Mouse (Mus musculus): ENCODE data around the gene Espnl.

DNA sequence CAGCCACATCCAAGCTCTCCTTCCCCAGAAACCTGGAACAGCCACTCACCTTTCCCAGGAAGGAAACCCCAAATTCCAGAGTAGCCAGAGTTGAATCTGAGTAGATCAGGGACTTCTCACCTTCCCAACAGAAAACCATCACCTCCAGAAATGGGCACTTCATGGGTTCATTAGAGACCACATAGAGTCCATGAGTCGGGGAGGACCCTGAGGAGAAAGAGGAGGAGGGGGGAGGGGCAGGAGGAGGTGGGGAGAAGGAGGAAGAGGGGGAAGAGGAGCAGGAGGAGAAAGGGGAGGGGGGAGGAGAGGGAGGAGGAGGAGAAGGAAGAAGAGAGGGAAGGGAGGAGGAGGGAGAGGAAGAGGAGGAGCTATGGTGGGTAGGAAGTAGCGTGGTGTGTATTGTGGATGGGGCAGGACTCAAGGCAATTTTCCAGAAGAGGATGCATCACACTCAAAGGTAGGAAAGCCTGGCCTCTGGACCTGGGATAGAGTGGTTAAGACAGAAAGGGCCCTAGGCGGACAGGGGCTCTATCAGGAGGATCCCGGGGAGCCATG, 3.7 kb downstream of the Espnl start:
- TF ChIP-seq ZMIZ1 (IDR thresholded peaks at IDR 0.05; ENCODE audit: low read depth, low read length) (no peak), CTCF (conservative IDR thresholded peaks at IDR 0.05 in 1 of 2, IDR thresholded peaks at IDR 0.05 in 1 of 2; ENCODE audit: low read depth in 2 of 2, low read length in 2 of 2) (no peak), BHLHE40 (IDR thresholded peaks at IDR 0.05; ENCODE audit: low read depth, low read length) (no peak), EP300 (IDR thresholded peaks at IDR 0.05; ENCODE audit: low read length) (no peak), POLR2A (IDR thresholded peaks at IDR 0.05; ENCODE audit: low read depth, low read length) (peak; percentile 77), CHD2 (IDR thresholded peaks at IDR 0.05; ENCODE audit: low read length) (peak; percentile 64), MXI1 (IDR thresholded peaks at IDR 0.05; ENCODE audit: low read depth, low read length) (peak; percentile 53; the same call in 1 of the 2 replicates), NELFE (IDR thresholded peaks at IDR 0.05; ENCODE audit: low read depth, low read length) (peak; percentile 61), MEF2A (IDR thresholded peaks at IDR 0.05; ENCODE audit: borderline replicate concordance, low read depth, low read length) (peak; percentile 13; the same call in 1 of the 2 replicates), USF1 (IDR thresholded peaks at IDR 0.05; ENCODE audit: low read depth, low read length) (no peak), SIN3A (IDR thresholded peaks at IDR 0.05; ENCODE audit: low read length) (peak; percentile 68; the same call in 1 of the 2 replicates)

Data from CH12.LX (cell line).